Mouse (Mus musculus) kidney, embryonic 14.5 days (tissue): ENCODE results near the gene Il12rb1. TPM values are rescaled to one million over a fixed set of nuclear protein-coding genes. Genes with fewer than 3 reads are reported as not detected.
"Not testable (repeated sequence)": the region's sequence is repeated elsewhere in the genome, so short reads cannot be mapped to it uniquely, and the experiment has no call there.

Source experiments
- ATAC-seq: fragments of 200-750 bp; cut with Nextera tagmentation; 2 replicates; pipeline ENCODE4 v1.8.0; 2017; ENCODE audit warnings: moderate number of reproducible peaks, mild to moderate bottlenecking, moderate TSS enrichment, moderate library complexity; ENCODE audit not compliant: low FRiP score, low TSS enrichment
- H3K27ac ChIP-seq: fragments of 300-500 bp; sonication (generic); 2 replicates; pipeline ENCODE4 v1.5.1; 2014; ENCODE audit warnings: low read depth, mild to moderate bottlenecking, low read length, moderate library complexity, mixed read lengths
- H3K27me3 ChIP-seq: fragments of 300-500 bp; sonication (generic); 2 replicates; pipeline ENCODE4 v1.6.1; 2014; ENCODE audit warnings: mild to moderate bottlenecking, low read length; ENCODE audit not compliant: control insufficient read depth, insufficient read depth
- H3K36me3 ChIP-seq: fragments of 300-500 bp; sonication (generic); 2 replicates; pipeline ENCODE4 v1.6.1; 2014; ENCODE audit warnings: low read length, mixed read lengths; ENCODE audit not compliant: control insufficient read depth, insufficient read depth
- H3K4me1 ChIP-seq: fragments of 300-500 bp; sonication (generic); 2 replicates; pipeline ENCODE4 v1.6.1; 2014; ENCODE audit warnings: low read length, mixed read lengths; ENCODE audit not compliant: control insufficient read depth, insufficient read depth
- H3K4me2 ChIP-seq: fragments of 300-500 bp; sonication (generic); replicated peaks from 2 replicates; pipeline ENCODE4 v1.6.1; 2014; ENCODE audit warnings: low read depth, mild to moderate bottlenecking, low read length
- H3K4me3 ChIP-seq: fragments of 300-500 bp; sonication (generic); 2 replicates; pipeline ENCODE4 v1.5.1; 2014; ENCODE audit warnings: mild to moderate bottlenecking, low read length
- H3K9ac ChIP-seq: fragments of 300-500 bp; sonication (generic); 2 replicates; pipeline ENCODE4 v1.6.1; 2014; ENCODE audit warnings: low read depth, mild to moderate bottlenecking, low read length, moderate library complexity
- H3K9me3 ChIP-seq: fragments of 300-500 bp; sonication (generic); 2 replicates; pipeline ENCODE4 v1.6.1; 2016; ENCODE audit warnings: low read length; ENCODE audit not compliant: control insufficient read depth
- WGBS: fragments of 180-500 bp; shearing (Covaris S2); extraction: QIAGEN DNeasy Blood & Tissue Kit; methylation state at CpG from one replicate; pipeline ENCODE4 v1.1.7; 2014; 5-methylcytosine and 5-hydroxymethylcytosine counted together
- polyA plus RNA-seq: library from polyadenylated mRNA; unstranded; fragments of >200 nt; fragmentation: Nextera tagmentation; extraction: Ambion mirVana; gene quantifications from 2 replicates; pipeline ENCODE4 v1.2.1, GENCODE M21; 2014

Gene Il12rb1
- polyA plus RNA-seq, 1 experiment from 2014 or later = not detected

DNA sequence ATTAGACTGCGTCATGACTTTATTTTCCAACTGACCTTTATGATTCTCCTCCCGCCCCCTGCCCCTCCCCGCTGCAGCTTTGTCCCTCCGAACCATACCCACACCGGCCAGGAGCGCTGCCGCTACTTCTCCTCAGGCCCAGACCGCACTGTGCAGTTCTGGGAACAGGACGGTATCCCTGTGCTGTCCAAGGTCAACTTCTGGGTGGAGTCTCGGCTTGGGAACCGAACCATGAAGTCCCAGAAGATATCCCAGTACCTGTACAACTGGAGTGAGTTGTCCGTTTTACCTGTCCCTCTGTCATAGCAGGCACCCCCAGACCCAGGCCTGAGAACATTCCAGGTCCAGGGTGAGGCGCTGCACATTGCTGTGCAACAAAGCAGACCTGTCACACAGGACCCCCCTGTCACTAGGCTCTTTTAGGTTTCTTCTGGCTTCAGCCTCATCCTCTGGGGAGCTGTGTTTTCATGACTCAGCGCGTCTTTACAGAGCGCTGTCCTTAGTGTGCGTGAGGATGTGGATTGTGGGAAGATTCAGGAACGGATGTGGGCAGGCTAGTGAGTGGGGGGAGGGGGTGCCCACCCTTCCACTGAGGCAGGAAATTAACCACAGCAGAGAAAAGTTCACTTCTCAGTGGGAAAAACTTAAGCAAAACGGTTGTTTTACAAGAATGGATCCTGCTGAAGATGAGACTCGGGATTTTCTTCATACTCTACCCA, 2.9 kb downstream of the Il12rb1 start:
- no peaks in the 10 kb centered on the region for H3K36me3 ChIP-seq
- no peak overlapping the region for H3K4me3 ChIP-seq
- no peak overlapping the region for H3K27ac ChIP-seq
- no peaks in the 10 kb centered on the region for H3K9me3 ChIP-seq
- WGBS = 70% methylated on average over 20 of the region's 20 CpGs
- no peak overlapping the region for H3K4me2 ChIP-seq
- no peak overlapping the region for H3K9ac ChIP-seq
- no peak for ATAC-seq
- H3K4me1 ChIP-seq = 0 out of 2 replicates have a peak, but pooled peaks cover 4% of the 10 kb centered on the region
- 0 out of 2 replicates have a peak, but pooled peaks cover 2% of the 10 kb centered on the region for H3K27me3 ChIP-seq

DNA sequence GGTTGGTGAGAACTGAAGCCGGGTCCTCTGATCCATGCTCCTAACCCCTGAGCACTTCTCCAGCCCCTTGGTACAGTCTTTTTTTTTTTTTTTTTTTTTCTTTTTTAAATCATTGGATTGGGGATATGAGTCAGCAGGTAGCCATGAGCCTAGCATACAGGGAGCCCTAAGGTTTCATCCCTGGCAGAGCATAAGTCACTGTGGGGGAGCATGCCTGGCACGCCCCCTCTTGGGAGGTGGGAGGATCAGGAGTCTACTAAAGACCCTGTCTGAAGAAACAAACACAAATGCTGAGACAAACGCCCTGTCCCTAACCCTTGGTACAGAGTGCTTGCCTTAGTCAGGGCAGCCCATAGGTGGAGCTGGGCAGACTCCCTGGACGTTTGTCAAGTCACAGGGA, 3.8 kb downstream of the Il12rb1 start:
- Histone ChIP-seq H3K9ac (no peak overlapping the region), H3K4me1 (0 out of 2 replicates have a peak, but pooled peaks cover 4% of the 10 kb centered on the region), H3K9me3 (no peaks in the 10 kb centered on the region), H3K4me3 (no peak overlapping the region), H3K27ac (no peak overlapping the region), H3K4me2 (no peak overlapping the region), H3K36me3 (no peaks in the 10 kb centered on the region), H3K27me3 (0 out of 2 replicates have a peak, but pooled peaks cover 5% of the 10 kb centered on the region)
- 42% methylated on average over 4 of the region's 4 CpGs for WGBS
- no peak for ATAC-seq

DNA sequence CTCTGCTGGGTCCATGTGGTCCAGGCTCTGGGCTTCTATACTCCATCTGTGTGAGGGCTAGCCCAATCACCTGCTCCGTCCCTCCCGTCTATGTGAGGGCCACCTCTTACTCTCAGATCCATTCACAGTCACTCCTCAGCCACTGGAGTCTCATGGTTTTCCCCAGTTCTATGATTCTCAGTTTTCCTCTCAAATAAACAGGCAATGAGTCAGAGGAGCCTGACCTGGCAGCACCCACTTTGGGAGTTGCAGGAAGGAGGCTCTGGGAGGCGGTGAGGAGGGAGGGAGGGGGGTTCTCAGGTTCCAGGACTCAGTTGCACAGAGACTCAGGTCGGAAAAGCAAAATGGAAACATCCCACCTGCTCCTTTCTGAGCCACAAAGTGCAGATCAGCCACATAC, 4.6 kb downstream of the Il12rb1 start:
- Histone ChIP-seq H3K27me3 (0 out of 2 replicates have a peak, but pooled peaks cover 6% of the 10 kb centered on the region), H3K4me1 (0 out of 2 replicates have a peak, but pooled peaks cover 4% of the 10 kb centered on the region), H3K9ac (no peak overlapping the region), H3K27ac (no peak overlapping the region), H3K36me3 (no peaks in the 10 kb centered on the region), H3K9me3 (no peaks in the 10 kb centered on the region), H3K4me3 (no peak overlapping the region), H3K4me2 (no peak overlapping the region)
- WGBS = 28% methylated on average over 4 of the region's 4 CpGs
- no peak for ATAC-seq

DNA sequence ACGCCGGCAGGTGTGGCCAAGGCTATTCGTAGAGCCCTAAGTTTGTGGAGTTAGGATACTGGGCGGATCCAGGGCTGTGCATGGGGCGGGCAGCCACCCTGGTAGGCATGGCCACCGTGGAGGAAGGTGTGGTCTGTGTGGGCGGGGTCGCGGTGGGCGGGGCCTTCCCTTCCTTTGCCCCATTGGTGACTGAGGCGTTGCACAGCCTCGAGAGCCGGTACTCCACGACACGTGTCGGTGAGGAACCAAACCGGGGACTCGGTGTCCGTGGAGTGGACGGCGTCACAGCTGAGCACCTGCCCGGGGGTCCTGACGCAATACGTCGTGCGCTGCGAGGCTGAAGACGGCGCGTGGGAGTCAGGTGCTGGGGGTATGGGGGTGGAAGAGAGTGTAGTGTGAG, 8.4 kb downstream of the Il12rb1 start:
- H3K4me1 ChIP-seq = peaks cover 10% of the 10 kb centered on the region; the same call in 1 of the 2 replicates
- peak; percentile 8 for ATAC-seq
- no peaks in the 10 kb centered on the region for H3K36me3 ChIP-seq
- peak overlapping the region; percentile 31 for H3K4me2 ChIP-seq
- H3K4me3 ChIP-seq = 0 out of 2 replicates have a peak overlapping the region, but pooled peaks have one; percentile 9
- WGBS = 5% methylated on average over 28 of the region's 30 CpGs
- H3K27ac ChIP-seq = no peak overlapping the region
- 0 out of 2 replicates have a peak, but pooled peaks cover 6% of the 10 kb centered on the region for H3K27me3 ChIP-seq
- H3K9me3 ChIP-seq = 0 out of 2 replicates have a peak, but pooled peaks cover 10% of the 10 kb centered on the region
- H3K9ac ChIP-seq = no peak overlapping the region

DNA sequence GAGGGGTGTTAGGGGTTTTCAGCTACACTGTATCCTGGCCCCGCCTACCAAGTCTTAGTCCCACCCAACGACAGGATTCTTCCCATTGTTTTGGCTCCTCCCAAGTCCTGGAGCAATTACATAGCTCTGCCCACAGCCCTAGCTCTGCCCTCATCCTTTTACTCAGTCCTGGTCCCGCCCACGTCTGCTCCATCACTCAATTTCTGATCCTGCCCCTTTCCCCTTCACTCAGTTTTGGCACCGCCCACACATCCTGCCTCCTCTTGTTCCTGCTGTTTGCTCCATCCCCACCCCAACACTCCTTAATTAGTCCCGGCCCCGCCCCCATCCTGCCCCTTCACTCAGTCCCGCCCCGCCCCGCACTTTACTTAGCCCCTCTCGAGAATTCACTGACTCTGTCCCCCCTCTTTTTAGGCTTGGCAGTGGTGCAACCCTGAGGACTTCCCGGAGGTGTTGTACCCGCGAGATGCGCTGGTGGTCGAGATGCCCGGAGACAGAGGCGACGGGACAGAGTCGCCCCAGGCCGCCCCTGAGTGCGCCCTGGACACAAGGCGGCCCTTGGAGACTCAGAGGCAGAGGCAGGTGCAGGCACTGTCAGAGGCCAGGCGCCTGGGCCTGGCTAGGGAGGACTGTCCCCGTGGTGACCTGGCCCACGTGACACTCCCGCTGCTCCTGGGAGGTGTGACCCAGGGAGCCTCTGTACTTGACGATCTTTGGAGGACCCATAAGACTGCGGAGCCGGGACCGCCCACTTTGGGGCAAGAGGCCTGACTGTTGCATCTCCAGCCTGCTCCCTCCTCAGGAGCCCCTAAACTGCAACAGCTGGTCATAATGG, 12.1 kb downstream of the Il12rb1 start:
- Histone ChIP-seq H3K4me3 (peak overlapping the region; percentile 22), H3K9ac (no peak overlapping the region), H3K27me3 (0 out of 2 replicates have a peak, but pooled peaks cover 6% of the 10 kb centered on the region), H3K4me2 (peak overlapping the region; percentile 43), H3K9me3 (0 out of 2 replicates have a peak, but pooled peaks cover 10% of the 10 kb centered on the region), H3K4me1 (peaks cover 7% of the 10 kb centered on the region; the same call in 1 of the 2 replicates), H3K36me3 (no peaks in the 10 kb centered on the region), H3K27ac (no peak overlapping the region; the same call in 1 of the 2 replicates)
- WGBS = 1% methylated on average over 31 of the region's 31 CpGs
- ATAC-seq = peak; percentile 84

DNA sequence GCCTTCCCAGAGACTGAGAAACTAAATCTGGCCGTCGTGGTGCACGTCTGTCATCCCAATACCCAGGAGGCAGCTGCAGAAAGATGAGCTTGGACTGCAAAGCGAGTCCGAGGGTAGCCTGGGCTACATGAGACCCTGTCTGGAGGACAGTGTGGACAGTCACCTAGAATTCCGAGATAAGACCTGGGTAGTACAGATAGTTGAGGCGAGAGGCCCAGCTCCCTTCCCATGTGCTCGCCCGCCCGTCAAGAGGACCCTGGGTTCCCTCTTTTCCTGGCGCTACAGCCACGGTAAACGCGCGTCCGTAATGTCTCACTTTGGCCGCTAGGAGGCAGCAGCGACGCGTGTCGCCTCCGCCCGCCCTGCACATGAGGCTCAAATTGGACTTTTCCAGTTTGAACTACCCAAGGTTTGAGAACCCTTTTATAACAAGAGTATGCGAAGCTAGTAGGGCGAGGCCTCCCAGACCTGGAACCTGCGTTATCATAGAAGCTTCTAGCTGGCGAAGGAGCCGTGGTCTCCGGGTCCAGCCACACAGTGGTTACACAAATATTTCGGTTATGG, 13.2 kb downstream of the Il12rb1 start:
- peak; percentile 40 for ATAC-seq
- 18% methylated on average over 24 of the region's 30 CpGs for WGBS
- no peak overlapping the region for H3K27ac ChIP-seq

DNA sequence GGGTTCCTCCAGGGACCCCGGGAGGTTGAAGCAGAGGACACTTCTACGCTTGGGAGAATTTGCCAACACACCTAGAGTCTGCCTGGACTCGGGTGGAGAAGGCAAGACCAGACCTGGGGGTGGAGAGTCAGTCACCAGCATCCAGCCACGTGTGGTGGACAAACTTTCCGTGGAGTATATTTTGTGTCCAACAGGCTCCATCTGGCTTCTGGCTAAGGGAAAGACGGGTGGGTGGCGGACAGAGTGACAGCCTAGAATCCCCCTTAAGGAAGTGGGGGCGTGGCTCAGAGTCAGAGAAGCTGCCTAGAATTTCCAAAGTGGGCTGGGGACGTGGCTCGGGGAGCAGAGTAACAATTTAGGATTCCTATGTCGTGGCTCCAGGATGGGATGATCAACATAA, 13.7 kb downstream of the Il12rb1 start:
- Histone ChIP-seq H3K4me2 (no peak overlapping the region), H3K36me3 (no peaks in the 10 kb centered on the region), H3K9me3 (peaks cover 12% of the 10 kb centered on the region; the same call in 1 of the 2 replicates), H3K4me3 (no peak overlapping the region), H3K4me1 (peaks cover 7% of the 10 kb centered on the region; the same call in 1 of the 2 replicates), H3K27ac (no peak overlapping the region), H3K27me3 (0 out of 2 replicates have a peak, but pooled peaks cover 2% of the 10 kb centered on the region), H3K9ac (no peak overlapping the region)
- WGBS = 34% methylated on average over 11 of the region's 11 CpGs
- ATAC-seq = no peak

More for the DNA sequence above, 13.2 kb downstream of the Il12rb1 start:
- Histone ChIP-seq H3K9me3 (0 out of 2 replicates have a peak, but pooled peaks cover 10% of the 10 kb centered on the region), H3K4me1 (peaks cover 7% of the 10 kb centered on the region; the same call in 1 of the 2 replicates), H3K27me3 (0 out of 2 replicates have a peak, but pooled peaks cover 5% of the 10 kb centered on the region), H3K36me3 (no peaks in the 10 kb centered on the region), H3K4me2 (no peak overlapping the region), H3K9ac (no peak overlapping the region), H3K4me3 (no peak overlapping the region)

DNA sequence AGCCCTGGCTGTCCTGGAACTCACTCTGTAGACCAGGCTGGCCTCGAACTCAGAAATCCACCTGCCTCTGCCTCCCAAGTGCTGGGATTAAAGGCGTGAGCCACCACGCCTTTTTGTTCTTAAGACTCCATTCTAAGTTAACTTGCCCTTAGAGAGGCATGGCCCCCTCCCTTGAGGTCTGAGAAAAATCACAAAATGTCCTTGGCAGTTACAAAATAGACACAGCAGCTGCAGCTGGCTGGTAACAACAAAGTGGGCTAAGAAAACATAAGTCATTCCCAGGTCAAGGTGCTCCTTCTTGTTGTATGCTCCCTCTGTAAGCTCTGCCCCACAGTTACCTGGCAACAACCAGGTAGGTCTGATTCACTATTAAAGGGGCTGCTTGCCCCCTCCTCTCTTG, 14.3 kb downstream of the Il12rb1 start:
- H3K9ac ChIP-seq, H3K27me3 ChIP-seq, H3K4me1 ChIP-seq, H3K4me2 ChIP-seq, ATAC-seq, H3K27ac ChIP-seq, H3K4me3 ChIP-seq, H3K36me3 ChIP-seq: not testable (repeated sequence)
- WGBS = 92% methylated on average over 3 of the region's 3 CpGs
- peaks cover 13% of the 10 kb centered on the region; the same call in 1 of the 2 replicates for H3K9me3 ChIP-seq
